In genomic region chr4:120299287-120299686, GRCm38 (mm10) we compare ENCODE assay signal across 23 mouse cellular contexts. TPM values are rescaled to one million over a fixed set of nuclear protein-coding genes. Genes with fewer than 3 reads are reported as not detected.
DNase-seq lines count a peak whose midpoint lies in the region; ATAC-seq and TF ChIP-seq lines count a peak whose summit lies in the region.
"Had no signal": no experiment of that assay in that cellular context is flagged by ENCODE, and none has a peak within 500 bp of the region (broad histone marks: within the 10 kb centered on the region; RNA-seq: fewer than 3 reads in every experiment).

No protein-coding gene starts in this region.

- ATAC-seq in heart, postnatal 0 days (ENCODE audit: insufficient read depth, low read depth) = no peak
- no peak for ATAC-seq in liver, embryonic 14.5 days (ENCODE audit: insufficient read depth)
- no peak for ATAC-seq in liver, postnatal 0 days

- WGBS in heart, postnatal 0 days = 41% methylated on average over 7 of the region's 7 CpGs
- WGBS in liver, embryonic 14.5 days (ENCODE audit: insufficient replicate concordance) = 38% methylated on average over 7 of the region's 7 CpGs
- 49% methylated on average over 7 of the region's 7 CpGs for WGBS in liver, postnatal 0 days (ENCODE audit: insufficient replicate concordance)

- 0 out of 2 replicates have a peak, but pooled peaks cover 20% of the 10 kb centered on the region for H3K27me3 ChIP-seq in heart, postnatal 0 days (ENCODE audit: control insufficient read depth, insufficient read depth, low read length)
- no peaks in the 10 kb centered on the region for H3K27me3 ChIP-seq in liver, embryonic 14.5 days (ENCODE audit: control insufficient read depth, insufficient read depth, low read length)
- no peaks in the 10 kb centered on the region for H3K27me3 ChIP-seq in liver, postnatal 0 days (ENCODE audit: insufficient read depth, low read length)
- no peaks in the 10 kb centered on the region for H3K27me3 ChIP-seq in ES-Bruce4 (ENCODE audit: control insufficient read depth, insufficient read depth, low read length, poor library complexity, severe bottlenecking)
- H3K27me3 ChIP-seq: midbrain, embryonic 12.5 days; neural tube, embryonic 13.5 days had no signal

- no peak overlapping the region for H3K4me2 ChIP-seq in heart, postnatal 0 days (ENCODE audit: low read depth, low read length)
- no peak overlapping the region for H3K4me2 ChIP-seq in liver, embryonic 14.5 days (ENCODE audit: low read depth)
- H3K4me2 ChIP-seq in liver, postnatal 0 days (ENCODE audit: low read depth, low read length) = no peak overlapping the region
- H3K4me2 ChIP-seq: forebrain, embryonic 12.5 days; hindbrain, embryonic 13.5 days; liver, embryonic 11.5 days; midbrain, embryonic 12.5 days; neural tube, embryonic 13.5 days had no signal

- no peaks in the 10 kb centered on the region for H3K9me3 ChIP-seq in heart, postnatal 0 days (replicated peaks; ENCODE audit: control insufficient read depth, low read length)
- no peaks in the 10 kb centered on the region for H3K9me3 ChIP-seq in liver, embryonic 14.5 days (ENCODE audit: control insufficient read depth, low read length)
- H3K9me3 ChIP-seq in liver, postnatal 0 days (ENCODE audit: low read length) = no peaks in the 10 kb centered on the region
- no peaks in the 10 kb centered on the region for H3K9me3 ChIP-seq in ES-Bruce4 (replicated peaks; ENCODE audit: control insufficient read depth, insufficient read depth, low read length, poor library complexity, severe bottlenecking)
- H3K9me3 ChIP-seq: forebrain, embryonic 12.5 days; hindbrain, embryonic 13.5 days; midbrain, embryonic 12.5 days; neural tube, embryonic 13.5 days had no signal

- DNase-seq in heart, postnatal 0 days (ENCODE audit: low spot score) = no peak
- no peak for DNase-seq in heart, adult 18-20 months
- no peak for DNase-seq in liver, embryonic 14.5 days (ENCODE audit: low read depth in 3 of 3, low spot score in 3 of 3)
- DNase-seq in liver, postnatal 0 days = no peak
- no peak for DNase-seq in brain, embryonic 14.5 days (ENCODE audit: low read depth)
- DNase-seq in B cell, adult 2 months = no peak
- DNase-seq: adrenal gland, postnatal 25 days; cerebellum, adult 18-20 months; cerebellum, postnatal 25 days; embryo, embryonic 11 days; gastrocnemius, postnatal 10 days; kidney, postnatal 14 days; left cerebral cortex, postnatal 4 days; right cerebral cortex, adult 18-20 months; thymus, postnatal 25 days had no signal

- no peak overlapping the region for H3K9ac ChIP-seq in heart, postnatal 0 days (replicated peaks; ENCODE audit: low read depth, low read length)
- no peak overlapping the region for H3K9ac ChIP-seq in liver, embryonic 14.5 days (replicated peaks)
- H3K9ac ChIP-seq in liver, postnatal 0 days (replicated peaks) = no peak overlapping the region
- no peak overlapping the region for H3K9ac ChIP-seq in ES-Bruce4 (ENCODE audit: low read depth, poor library complexity, severe bottlenecking)
- H3K9ac ChIP-seq: forebrain, embryonic 12.5 days; hindbrain, embryonic 13.5 days; midbrain, embryonic 12.5 days; neural tube, embryonic 13.5 days had no signal

- TF ChIP-seq POLR2A in ES-Bruce4 (IDR thresholded peaks at IDR 0.05; ENCODE audit: insufficient read depth, low read length) = no peak
- no peak for TF ChIP-seq POLR2A in brain, embryonic 14.5 days (IDR thresholded peaks at IDR 0.05; ENCODE audit: borderline replicate concordance, extremely low read depth, insufficient read depth, insufficient read length, poor library complexity, severe bottlenecking)

- H3K27ac ChIP-seq in heart, postnatal 0 days (ENCODE audit: low read depth) = no peak overlapping the region
- no peak overlapping the region for H3K27ac ChIP-seq in liver, embryonic 14.5 days
- H3K27ac ChIP-seq in liver, postnatal 0 days (ENCODE audit: low read depth) = no peak overlapping the region
- no peak overlapping the region for H3K27ac ChIP-seq in ES-Bruce4 (ENCODE audit: insufficient read depth, low read length)
- H3K27ac ChIP-seq: forebrain, embryonic 12.5 days; hindbrain, embryonic 13.5 days; left cerebral cortex, adult 2 months; macrophage; midbrain, embryonic 12.5 days; neural tube, embryonic 13.5 days had no signal

- no peaks in the 10 kb centered on the region for H3K36me3 ChIP-seq in heart, postnatal 0 days (replicated peaks; ENCODE audit: control insufficient read depth, insufficient read depth, low read length)
- H3K36me3 ChIP-seq in liver, embryonic 14.5 days (replicated peaks; ENCODE audit: control insufficient read depth, insufficient read depth, low read depth) = no peaks in the 10 kb centered on the region
- no peaks in the 10 kb centered on the region for H3K36me3 ChIP-seq in liver, postnatal 0 days (replicated peaks; ENCODE audit: insufficient read depth, low read length)
- H3K36me3 ChIP-seq in ES-Bruce4 (ENCODE audit: control insufficient read depth, insufficient read depth, low read length, poor library complexity, severe bottlenecking) = no peaks in the 10 kb centered on the region
- H3K36me3 ChIP-seq: forebrain, embryonic 12.5 days; hindbrain, embryonic 13.5 days; midbrain, embryonic 12.5 days; neural tube, embryonic 13.5 days had no signal

- no peak overlapping the region for H3K4me3 ChIP-seq in heart, postnatal 0 days (ENCODE audit: low read depth, low read length)
- H3K4me3 ChIP-seq in liver, embryonic 14.5 days (ENCODE audit: insufficient read depth in 1 of 2, low read depth in 2 of 2, low read length in 2 of 2) = no peak overlapping the region
- no peak overlapping the region for H3K4me3 ChIP-seq in liver, postnatal 0 days (ENCODE audit: low read depth, low read length)
- H3K4me3 ChIP-seq in ES-Bruce4 (ENCODE audit: low read depth, low read length) = no peak overlapping the region
- H3K4me3 ChIP-seq: forebrain, embryonic 12.5 days; hindbrain, embryonic 13.5 days; left cerebral cortex, adult 2 months; midbrain, embryonic 12.5 days; neural tube, embryonic 13.5 days had no signal

- no peaks in the 10 kb centered on the region for H3K4me1 ChIP-seq in heart, postnatal 0 days (ENCODE audit: control insufficient read depth, insufficient read depth)
- H3K4me1 ChIP-seq in liver, embryonic 14.5 days (replicated peaks; ENCODE audit: control insufficient read depth in 2 of 2, insufficient read depth in 2 of 2, low read length in 1 of 2) = no peaks in the 10 kb centered on the region
- H3K4me1 ChIP-seq in liver, postnatal 0 days (ENCODE audit: insufficient read depth) = no peaks in the 10 kb centered on the region
- H3K4me1 ChIP-seq in ES-Bruce4 (ENCODE audit: control insufficient read depth, insufficient read depth, low read length) = no peaks in the 10 kb centered on the region
- H3K4me1 ChIP-seq: neural tube, embryonic 13.5 days had no signal

- TF ChIP-seq EP300 in heart, postnatal 0 days (IDR thresholded peaks at IDR 0.05; ENCODE audit: low read depth) = no peak
- TF ChIP-seq EP300 in liver, embryonic 14.5 days (IDR thresholded peaks at IDR 0.05; ENCODE audit: low read depth) = no peak
- no peak for TF ChIP-seq EP300 in liver, postnatal 0 days (IDR thresholded peaks at IDR 0.05; ENCODE audit: low read depth)
- no peak for TF ChIP-seq EP300 in ES-Bruce4 (IDR thresholded peaks at IDR 0.05; ENCODE audit: insufficient read depth, low read depth, low read length)

- peak; percentile 38 for TF ChIP-seq CTCF in heart, postnatal 0 days (IDR thresholded peaks at IDR 0.05; ENCODE audit: low read depth)
- TF ChIP-seq CTCF in liver, embryonic 14.5 days (IDR thresholded peaks at IDR 0.05; ENCODE audit: low read depth) = 0 out of 2 replicates have a peak, but pooled peaks have one; percentile 3
- no peak for TF ChIP-seq CTCF in liver, postnatal 0 days (IDR thresholded peaks at IDR 0.05; ENCODE audit: low read depth)
- TF ChIP-seq CTCF in ES-Bruce4 (IDR thresholded peaks at IDR 0.05; ENCODE audit: low read depth, low read length) = peak; percentile 37
- TF ChIP-seq CTCF in brain, embryonic 14.5 days (IDR thresholded peaks at IDR 0.05; ENCODE audit: borderline replicate concordance, extremely low read depth, insufficient read depth, insufficient read length) = peak; percentile 6; the same call in 1 of the 2 replicates

RNA-seq across cellular contexts. Expression of gene Foxo6, which starts 12.1 kb away (rescaled TPM):
- total RNA-seq in heart, postnatal 0 days (2014; rRNA removed; ENCODE audit: low replicate concordance) = 1.8 and 4.0 TPM in 2 replicates
- polyA plus RNA-seq in heart, postnatal 0 days (2015; fragmentation: Nextera tagmentation; extraction: Ambion mirVana) = 0.19 and 0.38 TPM in 2 replicates
- 1 to 10 TPM; 2.2 to 2.7 TPM for total RNA-seq in heart, adult 18-20 months (2021)
- polyA plus RNA-seq in liver, embryonic 14.5 days (2012; rRNA removed) = 0.06 TPM in 2 replicates
- polyA plus RNA-seq in liver, embryonic 14.5 days (2014; fragmentation: Nextera tagmentation; extraction: Ambion mirVana) = not detected in 2 replicates
- polyA plus RNA-seq in liver, postnatal 0 days (2015; fragmentation: Nextera tagmentation; extraction: Ambion mirVana) = not detected in 2 replicates
- polyA plus RNA-seq in ES-Bruce4 (2011; ENCODE audit: insufficient read depth, insufficient read length, low read depth, missing spikeins) = 0.61 and 1.0 TPM in 2 replicates
- 22.7 and 35.4 TPM in 2 replicates for polyA plus RNA-seq in brain, embryonic 14.5 days (2012; rRNA removed)
- polyA plus RNA-seq: macrophage had no signal

Comparison
In these comparisons a context has a peak if more than half of its experiments do, and no peak if none do; other contexts are left out.
1. RNA of gene Foxo6, which starts 12.1 kb away (polyA plus RNA-seq): 22.7 to 35.4 TPM in brain, embryonic 14.5 days; 0.61 to 1.0 TPM in ES-Bruce4, 0.19 to 0.38 TPM in heart, postnatal 0 days, 0.06 TPM in liver, embryonic 14.5 days and not detected in liver, postnatal 0 days; every median in the first group is over 10 times any median in the second.